Mouse (Mus musculus): ENCODE measurements around the gene Odf2l. TPM values are rescaled to one million over a fixed set of nuclear protein-coding genes. Genes with fewer than 3 reads are reported as not detected.

Gene Odf2l
- polyA plus RNA-seq, 1 experiment from 2014 or later, result 5.3 TPM

- Histone ChIP-seq H3K27me3 (no peaks in the 10 kb centered on the region), H3K9me3 (replicated peaks) (no peaks in the 10 kb centered on the region), H3K4me2 (no peak overlapping the region), H3K9ac (no peak overlapping the region), H3K4me1 (replicated peaks) (no peaks in the 10 kb centered on the region), H3K36me3 (replicated peaks) (no peaks in the 10 kb centered on the region), H3K4me3 (replicated peaks) (no peak overlapping the region), H3K27ac (replicated peaks) (no peak overlapping the region)
- 32% methylated on average over 5 of the region's 5 CpGs for WGBS (ENCODE audit: insufficient replicate concordance)
- ATAC-seq (ENCODE audit: insufficient read depth), result no peak
Observed at GRCm38 (mm10) chr3:145103770-145104169, 14.6 kb upstream of the Odf2l start.

GRCm38 (mm10) chr3:145105076-145105772 is 13.2 kb upstream of the Odf2l start:
- H3K27ac ChIP-seq (replicated peaks), result no peak overlapping the region
- H3K36me3 ChIP-seq (replicated peaks), result no peaks in the 10 kb centered on the region
- no peaks in the 10 kb centered on the region for H3K4me1 ChIP-seq (replicated peaks)
- no peak for ATAC-seq (ENCODE audit: insufficient read depth)
- WGBS (ENCODE audit: insufficient replicate concordance), result 45% methylated on average over 5 of the region's 5 CpGs
- no peaks in the 10 kb centered on the region for H3K27me3 ChIP-seq
- no peaks in the 10 kb centered on the region for H3K9me3 ChIP-seq (replicated peaks)
- no peak overlapping the region for H3K4me3 ChIP-seq (replicated peaks)
- H3K9ac ChIP-seq, result no peak overlapping the region
- no peak overlapping the region for H3K4me2 ChIP-seq

DNA sequence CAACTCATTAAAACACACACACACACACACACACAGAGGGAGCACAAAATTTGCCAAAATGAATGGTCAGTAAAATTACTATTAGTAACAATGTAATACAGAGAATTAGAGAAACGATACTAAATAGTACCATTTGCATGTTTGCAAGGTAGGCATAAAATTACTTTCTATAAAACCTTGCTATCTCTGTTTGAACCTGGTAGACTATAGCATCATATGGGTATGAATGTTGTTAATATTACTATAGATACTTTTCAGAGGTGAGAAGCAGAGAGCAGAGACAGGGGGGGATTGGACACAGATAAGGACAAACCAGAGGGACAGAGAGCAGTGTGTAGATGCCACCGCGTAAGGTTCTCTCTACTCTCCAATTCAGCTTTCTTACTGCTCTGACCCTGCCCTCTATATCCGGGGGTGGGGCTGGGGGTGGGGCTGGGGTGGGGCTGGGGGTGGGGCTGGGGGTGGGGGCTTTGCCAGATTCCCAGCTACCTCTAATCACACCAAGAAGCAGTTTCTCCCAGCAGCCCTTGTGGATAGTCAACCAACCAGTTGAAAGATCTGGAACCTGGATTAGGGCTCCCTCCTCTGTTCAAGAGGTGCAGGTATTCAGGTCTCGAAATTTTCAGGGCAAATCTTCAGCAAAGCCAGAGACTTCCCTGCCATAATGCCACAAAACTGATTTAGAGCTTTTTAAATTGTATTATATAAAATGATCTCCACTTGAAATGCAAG is 12.4 kb upstream of the Odf2l start:
- ATAC-seq (ENCODE audit: insufficient read depth), result no peak
- WGBS (ENCODE audit: insufficient replicate concordance), result 58% methylated on average over 5 of the region's 5 CpGs

DNA sequence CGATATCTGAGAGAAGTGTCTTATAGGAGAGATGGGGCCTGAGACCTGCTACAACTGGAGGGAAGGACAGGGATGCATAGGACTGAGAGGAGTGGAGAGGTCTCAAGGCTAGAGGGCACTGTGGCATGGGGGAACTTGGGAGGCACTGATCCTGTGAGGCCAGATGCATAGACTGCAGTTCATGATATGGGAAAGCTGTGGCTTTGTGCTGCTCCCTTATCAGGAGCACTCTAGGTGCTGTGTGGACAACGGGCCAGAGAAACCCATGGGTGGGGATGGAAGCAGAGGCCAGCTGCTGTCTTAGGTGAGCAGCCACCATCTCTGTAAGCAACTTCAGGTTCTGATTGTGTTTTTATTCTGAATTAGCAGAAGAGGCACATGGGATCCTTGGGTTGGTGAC is 3.2 kb upstream of the Odf2l start:
- Histone ChIP-seq H3K4me3 (replicated peaks) (no peak overlapping the region), H3K9me3 (replicated peaks) (no peaks in the 10 kb centered on the region), H3K4me2 (no peak overlapping the region), H3K9ac (no peak overlapping the region), H3K36me3 (replicated peaks) (no peaks in the 10 kb centered on the region), H3K27me3 (no peaks in the 10 kb centered on the region), H3K4me1 (replicated peaks) (peaks cover 15% of the 10 kb centered on the region), H3K27ac (replicated peaks) (no peak overlapping the region)
- 54% methylated on average over 2 of the region's 2 CpGs for WGBS (ENCODE audit: insufficient replicate concordance)
- ATAC-seq (ENCODE audit: insufficient read depth), result no peak

More for the DNA sequence above, 12.4 kb upstream of the Odf2l start:
- no peaks in the 10 kb centered on the region for H3K9me3 ChIP-seq (replicated peaks)
- no peak overlapping the region for H3K4me2 ChIP-seq
- no peaks in the 10 kb centered on the region for H3K36me3 ChIP-seq (replicated peaks)
- H3K27me3 ChIP-seq, result no peaks in the 10 kb centered on the region
- no peak overlapping the region for H3K4me3 ChIP-seq (replicated peaks)
- no peaks in the 10 kb centered on the region for H3K4me1 ChIP-seq (replicated peaks)
- no peak overlapping the region for H3K27ac ChIP-seq (replicated peaks)
- no peak overlapping the region for H3K9ac ChIP-seq

DNA sequence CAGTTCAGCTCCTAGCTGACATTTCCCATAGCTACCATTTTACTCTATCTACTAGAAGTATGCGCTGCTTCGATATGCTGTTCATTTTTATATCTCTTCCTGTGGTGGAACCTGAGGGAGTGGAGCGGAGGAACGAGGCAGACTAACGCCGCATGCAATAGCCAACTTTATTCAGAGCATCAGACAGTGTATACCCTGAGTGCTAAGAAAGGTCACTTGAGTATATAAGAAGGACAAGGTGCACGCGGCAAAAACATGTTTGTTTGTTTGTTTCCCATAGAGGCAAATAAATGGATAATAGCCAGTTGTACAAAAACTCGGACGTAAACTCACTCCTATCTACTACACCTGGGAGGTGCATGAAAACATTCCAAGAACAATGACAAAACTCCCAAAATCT is 751 bp upstream of the Odf2l start:
- peak overlapping the region; percentile 91; the same call in 1 of the 2 replicates for H3K27ac ChIP-seq (replicated peaks)
- 0 out of 2 replicates have a peak overlapping the region, but pooled peaks have one; percentile 36 for H3K9ac ChIP-seq
- no peaks in the 10 kb centered on the region for H3K36me3 ChIP-seq (replicated peaks)
- H3K27me3 ChIP-seq, result no peaks in the 10 kb centered on the region
- no peak for ATAC-seq (ENCODE audit: insufficient read depth)
- peaks cover 15% of the 10 kb centered on the region for H3K4me1 ChIP-seq (replicated peaks)
- H3K9me3 ChIP-seq (replicated peaks), result no peaks in the 10 kb centered on the region
- WGBS (ENCODE audit: insufficient replicate concordance), result 74% methylated on average over 10 of the region's 10 CpGs
- H3K4me3 ChIP-seq (replicated peaks), result peak overlapping the region; percentile 89
- H3K4me2 ChIP-seq, result peak overlapping the region; percentile 76

DNA sequence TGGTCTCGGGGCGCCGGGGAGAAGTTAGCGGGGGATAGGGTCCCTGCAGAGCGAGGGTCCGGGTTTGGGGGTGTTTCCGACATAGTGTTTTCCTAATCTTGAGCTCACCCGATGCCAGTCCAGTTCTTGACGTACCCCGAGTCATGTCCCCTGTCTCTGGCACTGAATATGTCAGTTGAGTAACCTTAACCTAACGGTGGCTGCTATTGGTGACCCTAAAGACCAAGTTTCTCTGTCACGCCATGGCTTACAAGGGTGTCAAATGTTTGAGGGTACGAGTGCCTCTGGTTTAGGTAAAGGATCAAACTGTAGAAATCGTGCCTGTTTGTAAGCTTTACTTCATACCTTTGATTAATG is 592 bp downstream of the Odf2l start:
- Histone ChIP-seq H3K9me3 (replicated peaks) (no peaks in the 10 kb centered on the region), H3K27me3 (no peaks in the 10 kb centered on the region), H3K36me3 (replicated peaks) (no peaks in the 10 kb centered on the region), H3K4me2 (peak overlapping the region; percentile 76), H3K4me3 (replicated peaks) (peak overlapping the region; percentile 89), H3K4me1 (replicated peaks) (peaks cover 15% of the 10 kb centered on the region), H3K27ac (replicated peaks) (peak overlapping the region; percentile 91), H3K9ac (peak overlapping the region; percentile 66)
- ATAC-seq (ENCODE audit: insufficient read depth), result peak; percentile 14; the same call in 1 of the 2 replicates
- 3% methylated on average over 14 of the region's 14 CpGs for WGBS (ENCODE audit: insufficient replicate concordance)

DNA sequence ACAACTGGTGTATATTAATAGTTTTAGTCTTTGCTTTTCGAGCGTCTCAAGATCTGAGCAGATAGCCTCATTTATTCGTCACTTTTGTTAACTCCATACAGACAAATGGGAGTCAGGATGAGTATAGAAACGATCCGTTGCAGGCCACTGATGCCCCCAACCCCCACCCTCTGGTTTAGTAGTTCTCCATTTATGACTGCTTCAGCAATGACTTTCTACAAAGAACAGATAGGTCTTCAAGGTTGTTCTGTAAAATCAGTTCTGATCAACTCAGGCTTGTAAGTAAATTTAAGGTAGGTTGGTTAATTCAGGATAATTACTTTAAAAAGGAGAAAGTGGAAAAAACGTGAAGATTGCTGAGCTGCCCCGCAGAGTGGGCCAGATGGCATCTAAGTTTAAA is 1.0 kb downstream of the Odf2l start:
- Histone ChIP-seq H3K27me3 (no peaks in the 10 kb centered on the region), H3K4me3 (replicated peaks) (peak overlapping the region; percentile 89), H3K4me1 (replicated peaks) (peaks cover 15% of the 10 kb centered on the region), H3K36me3 (replicated peaks) (no peaks in the 10 kb centered on the region), H3K27ac (replicated peaks) (no peak overlapping the region), H3K9ac (no peak overlapping the region), H3K9me3 (replicated peaks) (no peaks in the 10 kb centered on the region), H3K4me2 (peak overlapping the region; percentile 76)
- ATAC-seq (ENCODE audit: insufficient read depth), result no peak
- WGBS (ENCODE audit: insufficient replicate concordance), result 61% methylated on average over 7 of the region's 7 CpGs

DNA sequence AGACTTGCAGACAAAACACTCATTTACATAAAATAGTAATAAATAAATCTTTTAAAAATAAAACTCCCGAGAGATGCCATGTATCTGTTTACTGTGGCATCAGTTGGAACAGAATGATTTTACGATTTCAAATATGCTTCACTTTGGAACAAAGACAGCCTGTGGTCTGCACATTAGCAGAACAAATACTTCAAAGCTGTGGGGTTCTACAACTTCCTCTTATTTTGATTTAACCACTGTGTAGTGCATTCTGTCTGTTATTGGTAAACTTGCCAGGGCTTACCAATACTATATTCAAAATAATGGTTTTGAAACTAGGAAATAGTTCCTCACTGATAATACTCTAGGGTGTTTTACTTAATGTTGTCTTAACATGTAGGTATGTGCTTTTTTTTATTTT is 8.2 kb downstream of the Odf2l start:
- WGBS (ENCODE audit: insufficient replicate concordance), result 70% methylated on average over 2 of the region's 2 CpGs
- H3K9ac ChIP-seq, result no peak overlapping the region
- no peak overlapping the region for H3K27ac ChIP-seq (replicated peaks)
- H3K36me3 ChIP-seq (replicated peaks), result no peaks in the 10 kb centered on the region; the same call in 1 of the 2 replicates
- no peaks in the 10 kb centered on the region for H3K9me3 ChIP-seq (replicated peaks)
- H3K4me1 ChIP-seq (replicated peaks), result no peaks in the 10 kb centered on the region
- no peak overlapping the region for H3K4me2 ChIP-seq
- H3K27me3 ChIP-seq, result no peaks in the 10 kb centered on the region
- ATAC-seq (ENCODE audit: insufficient read depth), result no peak
- H3K4me3 ChIP-seq (replicated peaks), result no peak overlapping the region

GRCm38 (mm10) chr3:145129356-145129755 is 11.0 kb downstream of the Odf2l start:
- no peak overlapping the region for H3K4me2 ChIP-seq
- no peak for ATAC-seq (ENCODE audit: insufficient read depth)
- no peak overlapping the region for H3K9ac ChIP-seq
- no peak overlapping the region for H3K4me3 ChIP-seq (replicated peaks)
- peaks cover 6% of the 10 kb centered on the region; the same call in 1 of the 2 replicates for H3K36me3 ChIP-seq (replicated peaks)
- H3K27me3 ChIP-seq, result no peaks in the 10 kb centered on the region
- H3K4me1 ChIP-seq (replicated peaks), result no peaks in the 10 kb centered on the region
- no peaks in the 10 kb centered on the region for H3K9me3 ChIP-seq (replicated peaks)
- no peak overlapping the region for H3K27ac ChIP-seq (replicated peaks)

DNA sequence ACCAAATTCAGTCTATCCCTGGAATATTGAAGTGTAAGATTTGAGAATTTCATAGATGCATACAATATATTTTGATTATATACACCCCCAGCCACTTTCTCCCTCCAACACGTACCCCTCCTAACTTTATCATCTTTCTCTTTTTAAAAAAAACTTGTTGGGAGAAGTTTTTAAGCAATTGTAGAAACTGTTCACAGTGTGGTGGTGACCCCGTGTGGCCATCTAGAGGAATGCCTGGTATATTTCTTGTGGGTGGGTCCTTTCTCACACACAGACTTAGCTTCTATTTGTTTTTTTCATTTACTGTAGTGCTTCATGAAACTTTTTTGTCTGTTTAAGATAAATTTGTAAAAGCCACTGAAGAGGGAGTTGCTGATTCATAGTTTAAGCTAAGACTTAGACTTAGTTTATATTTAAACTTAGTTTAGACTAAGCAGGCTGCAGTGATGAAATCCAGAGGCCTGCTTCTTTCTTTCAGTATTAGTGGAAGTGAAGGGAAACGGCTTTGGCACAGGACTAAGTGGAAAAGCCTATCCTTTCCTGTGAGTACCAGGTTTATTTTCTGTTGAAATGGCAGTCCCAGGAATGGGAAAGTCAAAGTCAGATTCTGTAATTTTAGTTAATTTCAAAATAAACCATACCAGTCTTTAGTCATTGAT is 13.0 kb downstream of the Odf2l start:
- ATAC-seq (ENCODE audit: insufficient read depth), result no peak
- WGBS (ENCODE audit: insufficient replicate concordance), result 21% methylated on average over 3 of the region's 3 CpGs

DNA sequence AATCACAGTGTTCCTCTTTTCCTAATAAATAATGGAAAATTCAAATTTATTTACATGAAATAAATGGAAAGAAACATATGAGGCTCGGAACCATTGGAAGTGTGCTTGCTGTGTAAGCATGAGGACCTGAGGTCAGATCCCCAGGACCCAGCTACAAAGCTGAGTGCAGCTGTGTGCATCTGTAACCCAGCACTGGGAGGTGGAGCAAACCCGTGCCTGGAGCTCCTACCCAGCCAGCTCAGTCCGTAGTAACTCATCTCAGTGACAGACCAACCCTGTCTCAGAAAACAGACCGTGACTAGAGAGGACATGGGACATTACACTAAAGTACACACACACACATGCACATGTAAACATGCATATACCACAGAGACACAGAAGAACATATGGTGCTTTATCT is 21.8 kb downstream of the Odf2l start:
- 72% methylated on average over 4 of the region's 4 CpGs for WGBS (ENCODE audit: insufficient replicate concordance)
- H3K27me3 ChIP-seq, result no peaks in the 10 kb centered on the region

More for the DNA sequence above, 13.0 kb downstream of the Odf2l start:
- Histone ChIP-seq H3K4me3 (replicated peaks) (no peak overlapping the region), H3K4me1 (replicated peaks) (no peaks in the 10 kb centered on the region), H3K27me3 (no peaks in the 10 kb centered on the region), H3K27ac (replicated peaks) (no peak overlapping the region), H3K36me3 (replicated peaks) (peaks cover 9% of the 10 kb centered on the region; the same call in 1 of the 2 replicates), H3K4me2 (no peak overlapping the region), H3K9me3 (replicated peaks) (no peaks in the 10 kb centered on the region), H3K9ac (no peak overlapping the region)

More for the DNA sequence above, 21.8 kb downstream of the Odf2l start:
- no peaks in the 10 kb centered on the region for H3K9me3 ChIP-seq (replicated peaks)
- no peaks in the 10 kb centered on the region for H3K4me1 ChIP-seq (replicated peaks)
- H3K4me2 ChIP-seq, result no peak overlapping the region
- no peak overlapping the region for H3K4me3 ChIP-seq (replicated peaks)
- H3K27ac ChIP-seq (replicated peaks), result no peak overlapping the region
- H3K9ac ChIP-seq, result no peak overlapping the region
- H3K36me3 ChIP-seq (replicated peaks), result 0 out of 2 replicates have a peak, but pooled peaks cover 3% of the 10 kb centered on the region
- no peak for ATAC-seq (ENCODE audit: insufficient read depth)
